Mouse (Mus musculus) CD4-positive, CD25-positive, alpha-beta regulatory T cell, adult 2 months (primary cell): ENCODE measurements at regions not wholly inside any gene's neighbourhood (a gene's known extent, or its start where the extent isn't known, plus 50 kb on each side); places are given as distances from the start of the nearest gene placed in this dataset.

ENCODE experiments used
- DNase-seq: peaks from one replicate; pipeline ENCODE4 v3.0.0-alpha.2; 2012; ENCODE audit warnings: low read depth, low spot score

DNA sequence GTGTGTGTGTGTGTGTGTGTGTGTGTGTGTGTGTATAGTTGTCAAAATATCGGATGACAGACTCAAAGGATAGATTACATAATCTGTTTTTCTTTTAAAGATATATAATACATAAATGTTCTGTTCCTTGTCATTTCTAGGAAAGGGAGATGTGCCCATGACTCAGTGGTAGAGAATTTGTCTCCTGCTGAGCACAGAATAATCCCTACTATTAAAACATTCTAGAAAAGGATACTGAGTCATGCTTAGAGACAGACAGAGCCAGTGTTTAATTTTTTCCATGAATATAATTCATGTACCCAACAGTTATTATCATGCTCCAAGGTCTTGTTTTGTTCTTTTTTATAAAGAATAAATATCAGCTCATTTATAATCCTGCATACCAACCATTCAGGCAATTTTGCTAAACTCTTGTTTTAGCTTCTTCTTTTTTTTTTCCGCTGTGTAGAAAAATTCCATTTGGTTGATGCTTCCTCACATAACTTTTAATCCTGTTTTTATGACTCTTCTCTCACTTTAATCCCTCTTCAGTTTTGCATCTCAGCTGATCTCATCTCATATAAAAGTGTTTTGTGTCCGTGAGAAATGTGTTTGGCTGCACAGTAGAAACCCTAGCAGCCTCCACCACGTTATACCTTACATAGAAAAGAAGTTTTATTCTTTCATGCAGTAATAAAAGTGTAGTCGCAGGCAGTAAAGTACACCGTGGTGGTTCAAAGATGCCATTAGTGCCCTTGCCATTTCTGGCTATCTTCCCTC lies 762.3 kb downstream of the Nedd1 start:
- DNase-seq, result no peak

DNA sequence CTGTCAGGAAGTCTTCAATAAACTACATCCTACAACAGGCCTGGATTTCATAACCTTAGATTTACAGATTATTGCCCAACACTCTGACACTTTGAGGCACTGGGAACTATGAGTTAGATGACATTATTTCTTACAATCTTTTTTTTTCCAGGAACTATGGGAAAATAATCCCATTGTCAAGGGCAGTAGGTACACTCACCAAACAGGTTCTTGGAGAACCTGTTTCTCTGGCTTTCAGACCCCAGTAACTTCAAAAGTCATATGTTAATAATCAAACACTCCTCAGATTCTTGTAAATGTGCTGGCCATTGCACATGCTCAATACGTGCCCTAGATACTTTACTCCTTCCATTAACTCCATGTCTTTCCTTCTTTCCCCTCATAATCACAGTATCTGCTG lies 769.1 kb downstream of the Nedd1 start:
- no peak for DNase-seq

DNA sequence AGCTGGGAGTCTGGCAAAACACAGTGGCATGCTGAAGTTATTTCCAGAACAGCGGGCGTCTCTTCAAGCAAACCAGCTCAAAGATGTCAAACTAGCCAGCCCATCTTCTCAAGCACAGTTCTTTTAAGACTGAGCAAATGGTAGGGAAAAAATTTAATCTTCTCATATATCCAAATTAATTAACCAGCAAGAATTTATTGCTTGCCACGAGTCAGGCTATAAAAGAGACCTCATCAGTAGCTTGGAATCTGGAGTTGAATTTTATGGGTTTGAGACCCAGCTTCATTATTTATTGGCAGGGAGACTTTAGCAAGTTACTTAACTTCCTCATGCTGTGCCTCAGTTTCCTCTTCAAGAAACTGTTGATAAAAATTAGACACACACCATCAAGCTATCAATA lies 742.5 kb upstream of the Tmpo start:
- no peak for DNase-seq

DNA sequence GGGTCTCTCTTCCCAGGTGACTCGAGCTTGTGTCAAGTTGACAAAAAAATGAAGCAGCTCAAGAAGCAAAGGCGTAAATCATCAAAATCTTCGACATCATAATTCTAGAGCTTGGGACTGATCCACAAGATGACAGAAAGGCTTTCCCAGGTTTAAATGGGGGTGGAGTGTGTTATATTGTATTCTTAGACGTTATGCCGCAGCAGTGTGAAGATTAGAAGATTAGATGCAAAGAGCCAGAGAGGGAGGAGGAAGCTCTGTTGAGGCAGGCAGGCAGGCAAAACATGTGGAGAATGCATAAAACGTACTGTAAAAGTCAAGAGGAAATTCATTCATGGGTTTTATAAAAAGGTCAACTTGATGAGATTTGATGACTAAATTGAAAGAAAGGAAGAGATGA lies 708.7 kb upstream of the Tmpo start:
- no peak for DNase-seq

DNA sequence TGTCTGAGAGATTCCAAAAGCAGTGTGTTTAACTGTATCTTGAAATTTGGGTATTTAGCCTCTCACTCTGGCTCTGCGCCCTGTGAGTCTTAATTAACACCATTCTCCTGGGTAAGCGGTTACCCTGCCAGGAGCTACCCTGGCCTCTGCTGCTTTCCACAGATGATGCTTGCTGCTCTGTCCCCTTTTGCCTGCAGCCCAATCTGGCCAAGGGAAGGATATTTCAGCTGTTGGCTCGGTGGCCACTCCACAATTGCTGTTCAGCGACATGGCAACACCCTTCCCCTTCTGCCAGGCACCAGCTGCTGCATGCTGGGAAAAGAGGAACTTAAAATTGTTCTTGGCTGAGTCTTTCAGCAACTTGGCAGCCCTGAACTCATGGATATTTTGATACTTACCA lies 707.4 kb upstream of the Tmpo start:
- DNase-seq, result no peak

DNA sequence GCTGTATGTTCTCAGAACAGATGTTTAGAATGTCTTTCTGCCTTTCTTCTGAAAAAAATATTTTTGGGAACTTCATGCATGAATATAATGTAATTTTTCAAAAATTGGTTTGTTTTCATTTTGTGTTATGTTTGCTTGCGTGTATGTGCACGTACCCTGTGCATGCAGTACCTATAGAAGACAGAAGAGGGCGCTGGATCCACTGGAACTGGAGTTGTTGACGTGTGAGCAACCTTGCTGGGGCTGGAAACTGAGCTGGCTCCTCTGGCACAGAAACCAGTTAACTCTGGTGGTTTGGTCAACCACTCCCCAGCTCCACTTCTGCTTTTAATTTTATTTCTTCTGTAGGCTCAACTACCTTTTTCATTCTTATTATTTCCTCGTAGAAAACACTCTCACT lies 702.0 kb upstream of the Tmpo start:
- DNase-seq, result peak; percentile 1

DNA sequence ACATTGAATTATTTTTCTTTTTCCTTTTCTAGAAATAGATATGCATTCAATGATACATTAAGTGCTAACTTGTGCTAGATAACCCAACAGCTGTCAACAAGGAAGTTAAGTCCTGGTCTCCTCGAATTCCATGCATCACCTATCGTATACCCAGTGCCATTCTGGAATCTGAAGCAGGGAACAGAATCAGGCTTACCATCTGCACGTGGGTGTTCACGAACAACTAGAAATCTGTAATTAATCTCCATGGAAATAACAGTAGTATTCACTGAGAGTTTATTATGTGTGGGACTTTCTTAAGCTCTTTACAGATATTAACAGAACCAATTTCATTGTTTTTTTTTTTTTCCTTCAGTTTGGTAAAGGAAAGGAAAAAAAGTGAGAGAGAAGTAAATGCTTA lies 701.4 kb upstream of the Tmpo start:
- DNase-seq, result no peak

DNA sequence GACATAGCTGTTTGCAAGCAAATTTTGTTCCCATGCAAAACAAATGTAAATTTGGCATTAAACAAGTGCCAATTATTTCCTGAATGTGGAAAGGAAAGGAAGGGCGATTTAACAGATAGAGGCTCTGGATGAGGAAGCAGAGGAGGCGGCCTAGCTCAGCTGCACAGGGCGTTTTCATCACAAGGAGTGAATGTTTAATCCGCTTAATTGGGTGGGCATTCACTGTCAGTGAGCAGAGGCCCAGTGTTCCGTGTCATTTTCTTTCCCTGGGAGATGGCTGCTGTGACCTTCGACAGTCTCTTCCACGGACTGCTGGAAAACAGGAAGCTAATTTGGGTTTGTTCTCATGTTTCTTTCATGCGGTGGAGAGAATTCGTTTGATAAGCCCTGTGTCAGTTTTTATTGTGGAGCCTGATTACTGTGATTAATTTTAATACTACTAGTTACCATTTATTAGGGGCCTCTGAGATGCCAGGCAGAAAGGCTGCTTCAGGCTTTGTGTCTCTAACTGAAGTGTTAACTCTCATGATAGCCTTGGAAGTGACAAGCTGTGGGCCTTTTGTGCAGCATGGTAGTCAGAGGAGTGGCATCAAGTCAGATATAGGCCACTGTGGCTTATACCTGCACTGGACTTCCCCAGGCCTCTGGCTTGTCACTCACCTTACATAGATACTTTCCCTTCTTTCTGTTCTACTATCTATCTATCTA lies 700.6 kb upstream of the Tmpo start:
- DNase-seq, result no peak

DNA sequence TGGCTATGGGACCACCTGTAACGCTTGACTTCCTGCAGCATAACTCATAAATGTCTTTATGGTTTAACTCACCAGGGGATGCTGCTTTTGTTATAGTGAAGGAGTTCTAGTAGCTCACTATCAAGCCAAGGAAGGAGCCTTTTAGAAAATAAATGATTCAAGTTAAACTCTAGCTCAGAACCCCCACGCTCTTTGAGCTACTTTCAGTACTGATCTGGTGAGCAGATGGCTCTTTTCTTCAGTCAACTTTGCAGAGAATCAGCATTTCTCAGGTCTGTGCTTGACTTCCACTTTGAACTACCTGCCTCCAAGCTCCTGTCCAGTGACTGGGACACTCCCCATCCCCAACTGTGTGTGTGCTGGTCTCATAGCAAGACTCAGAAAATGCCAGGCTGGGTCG lies 694.3 kb upstream of the Tmpo start:
- no peak for DNase-seq

DNA sequence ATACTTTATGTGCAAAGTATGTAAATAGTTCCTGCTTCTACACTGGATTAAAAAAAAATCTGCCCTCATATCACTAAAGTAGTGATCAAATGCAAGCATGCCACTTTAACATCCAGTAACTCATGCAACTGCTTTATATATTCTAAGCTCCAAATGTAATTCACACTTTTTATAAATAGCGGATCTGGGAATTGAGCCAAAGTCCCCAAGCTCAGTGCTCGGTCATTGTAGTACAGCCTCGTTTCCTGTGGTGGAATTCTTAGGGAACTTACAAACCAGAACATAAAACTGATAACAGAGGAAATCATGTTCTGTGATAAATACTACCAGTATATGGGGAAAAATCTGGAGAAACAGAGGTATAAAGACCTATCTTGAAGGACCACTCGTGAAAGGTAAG lies 690.1 kb upstream of the Tmpo start:
- DNase-seq, result no peak

DNA sequence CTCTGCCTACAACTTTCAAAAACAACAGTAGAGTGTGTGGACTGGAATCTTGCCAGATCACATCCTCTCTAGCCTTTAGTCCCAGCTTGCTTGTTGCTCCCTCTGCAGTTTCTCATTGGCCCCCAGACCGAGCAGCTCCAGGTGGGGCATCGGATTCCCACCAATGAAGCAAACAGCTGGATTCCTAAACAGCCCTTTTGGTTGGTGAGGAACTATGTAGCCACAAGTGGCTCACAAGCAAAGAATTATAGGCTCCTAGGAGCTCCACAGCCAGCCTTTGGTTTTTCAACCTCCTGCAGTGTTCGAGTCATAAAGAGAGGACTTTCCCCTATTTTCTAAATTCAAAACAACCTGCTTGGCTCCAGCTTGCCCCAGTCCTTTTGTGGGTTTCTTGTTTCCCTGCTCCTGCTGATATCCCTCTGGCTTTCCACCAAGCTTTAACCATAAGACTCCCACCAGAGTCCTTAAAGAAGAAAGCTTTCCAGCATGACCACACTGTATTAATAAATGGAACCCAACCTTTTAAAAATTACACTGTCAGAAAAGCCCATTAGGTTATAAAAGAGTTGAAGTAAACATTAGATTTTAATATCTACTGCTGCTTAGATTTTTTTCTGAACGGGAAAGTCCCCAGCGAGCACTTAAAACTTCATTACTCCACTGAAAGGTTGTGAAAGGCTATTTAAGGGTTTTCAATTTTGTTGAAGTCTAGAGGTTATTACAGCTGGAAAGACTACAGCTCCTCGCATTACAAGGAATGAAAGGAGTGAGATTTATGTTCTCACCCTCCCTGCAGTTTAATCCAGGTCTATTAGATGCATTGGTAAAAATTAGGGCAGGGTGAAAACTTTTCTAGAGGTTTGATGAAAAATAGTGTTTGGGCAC lies 677.8 kb upstream of the Tmpo start:
- DNase-seq, result no peak

DNA sequence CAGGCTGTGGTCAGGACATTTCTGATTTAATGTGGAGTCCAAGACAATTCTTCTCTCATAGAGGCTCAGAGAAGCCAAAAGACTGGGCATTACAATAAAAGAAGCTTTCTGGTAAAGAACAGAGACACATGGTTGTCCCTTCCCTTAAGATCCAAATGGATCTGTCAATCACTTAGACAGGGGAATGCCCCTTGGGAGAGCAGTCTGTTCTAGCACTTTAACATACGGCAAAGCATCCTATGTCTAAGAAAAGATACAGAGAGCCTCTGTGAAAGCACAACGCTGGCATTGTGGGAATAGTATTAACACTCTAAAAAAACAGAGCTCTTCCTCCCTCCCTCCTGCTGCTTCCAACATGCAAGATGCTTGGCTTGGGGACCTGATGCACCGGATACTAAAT lies 646.0 kb upstream of the Tmpo start:
- no peak for DNase-seq

DNA sequence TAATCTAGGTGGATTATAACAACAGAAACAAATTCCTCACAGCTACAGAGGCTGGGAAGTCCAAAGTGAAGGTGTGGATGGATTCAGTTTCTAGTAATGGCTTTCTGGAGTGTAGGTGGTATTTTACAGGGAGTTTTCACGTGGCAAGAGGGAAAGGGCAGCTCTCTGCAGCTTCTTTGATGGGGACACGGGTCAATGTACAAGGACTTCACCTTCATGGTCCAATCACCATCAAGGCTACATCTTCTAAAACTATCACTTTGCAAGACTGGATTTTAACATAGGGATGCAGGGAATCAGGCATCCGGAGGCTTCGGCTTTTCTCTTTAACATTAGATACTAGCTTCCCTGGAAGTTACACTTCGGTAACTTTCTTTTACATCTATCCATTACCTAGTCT lies 642.4 kb upstream of the Tmpo start:
- no peak for DNase-seq

DNA sequence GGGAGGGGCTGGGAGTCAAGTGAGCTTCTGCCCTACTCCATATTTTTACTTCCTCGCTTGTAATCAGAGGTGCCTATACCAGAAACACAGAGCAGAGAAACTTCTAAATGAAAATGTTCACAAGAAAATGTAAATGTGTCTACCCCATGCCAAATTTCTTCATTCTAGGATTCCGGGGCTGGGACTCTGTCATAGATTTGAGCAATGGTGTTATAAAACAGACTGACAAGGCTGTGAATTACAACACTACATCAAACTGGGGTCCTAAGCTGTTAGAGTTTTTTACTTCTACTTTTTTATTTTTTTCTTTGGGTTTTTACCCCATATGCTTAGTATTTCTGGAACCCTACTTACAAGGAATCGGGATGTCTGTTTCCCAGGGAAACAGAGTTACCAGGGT lies 623.8 kb upstream of the Tmpo start:
- no peak for DNase-seq
